Mouse (Mus musculus): ENCODE results near the gene Speg.

Speg gene

GRCm38 (mm10) chr1:75442171-75442570, 67.1 kb downstream of the Speg start:
- DNase-seq (ENCODE audit: low read depth, low spot score): no peak

GRCm38 (mm10) chr1:75442811-75443210, 67.7 kb downstream of the Speg start:
- no peak for DNase-seq (ENCODE audit: low read depth, low spot score)

GRCm38 (mm10) chr1:75443247-75444024, 68.3 kb downstream of the Speg start:
- DNase-seq (ENCODE audit: low read depth, low spot score): no peak

- no peak for DNase-seq (ENCODE audit: low read depth, low spot score)
Observed at GRCm38 (mm10) chr1:75444208-75444607, 69.1 kb downstream of the Speg start.

- DNase-seq (ENCODE audit: low read depth, low spot score): no peak
Observed at GRCm38 (mm10) chr1:75445141-75445701, 70.1 kb downstream of the Speg start.

- DNase-seq (ENCODE audit: low read depth, low spot score): no peak
Observed at GRCm38 (mm10) chr1:75445751-75446611, 70.9 kb downstream of the Speg start.

- no peak for DNase-seq (ENCODE audit: low read depth, low spot score)
Observed at GRCm38 (mm10) chr1:75446656-75447055, 71.6 kb downstream of the Speg start.

- no peak for DNase-seq (ENCODE audit: low read depth, low spot score)
Observed at GRCm38 (mm10) chr1:75447265-75448051, 72.4 kb downstream of the Speg start.

- no peak for DNase-seq (ENCODE audit: low read depth, low spot score)
Observed at GRCm38 (mm10) chr1:75448052-75448431, 72.9 kb downstream of the Speg start.

- DNase-seq (ENCODE audit: low read depth, low spot score): no peak
Observed at GRCm38 (mm10) chr1:75448937-75449336, 73.8 kb downstream of the Speg start.

- DNase-seq (ENCODE audit: low read depth, low spot score): no peak
Observed at GRCm38 (mm10) chr1:75449377-75450135, 74.5 kb downstream of the Speg start.

GRCm38 (mm10) chr1:75450314-75451005, 75.4 kb downstream of the Speg start, which contains the start of gene Asic4:
Gene Asic4, plus strand, starts transcription at chr1:75450436.
- no peak for DNase-seq (ENCODE audit: low read depth, low spot score)

GRCm38 (mm10) chr1:75451900-75452299, 76.8 kb downstream of the Speg start:
- DNase-seq (ENCODE audit: low read depth, low spot score): no peak

GRCm38 (mm10) chr1:75455433-75455832, 80.3 kb downstream of the Speg start:
- DNase-seq (ENCODE audit: low read depth, low spot score): no peak

GRCm38 (mm10) chr1:75455948-75456347, 80.9 kb downstream of the Speg start:
- no peak for DNase-seq (ENCODE audit: low read depth, low spot score)

- DNase-seq (ENCODE audit: low read depth, low spot score): no peak
Observed at GRCm38 (mm10) chr1:75456746-75457564, 81.9 kb downstream of the Speg start.

- DNase-seq (ENCODE audit: low read depth, low spot score): no peak
Observed at GRCm38 (mm10) chr1:75457710-75458024, 82.6 kb downstream of the Speg start.

- DNase-seq (ENCODE audit: low read depth, low spot score): no peak
Observed at GRCm38 (mm10) chr1:75458025-75458788, 83.1 kb downstream of the Speg start.
